Comparison of ENCODE assay signal across 8 mouse cellular contexts in genomic region chr10:24777916-24778642, GRCm38 (mm10).
DNase-seq lines count a peak whose midpoint lies in the region; ATAC-seq lines count a peak whose summit lies in the region.

No protein-coding gene starts in this region.

- WGBS in kidney, embryonic 16.5 days: 32% methylated on average over 14 of the region's 14 CpGs
- WGBS in stomach, embryonic 16.5 days: 69% methylated on average over 14 of the region's 14 CpGs

- intact Hi-C loops in left cerebral cortex, postnatal 4 days (cut with DNase I): no loop called here
- intact Hi-C loops in left cerebral cortex, postnatal 36 days (cut with DNase I): no loop called here
- intact Hi-C loops in gastrocnemius, postnatal 36 days (cut with DNase I): no loop called here

- DNase-seq in left cerebral cortex, postnatal 4 days: peak; percentile 46
- no peak for DNase-seq in left cerebral cortex, postnatal 36 days (ENCODE audit: low spot score in 2 of 2)
- peak; percentile 16 to 46 for DNase-seq in gastrocnemius, postnatal 36 days
- no peak for DNase-seq in adrenal gland, postnatal 4 days (ENCODE audit: low spot score in 2 of 2)
- DNase-seq in thymus, postnatal 14 days: no peak

- no peak overlapping the region for H3K9ac ChIP-seq in kidney, embryonic 16.5 days (replicated peaks; ENCODE audit: low read length)
- no peak overlapping the region for H3K9ac ChIP-seq in stomach, embryonic 16.5 days (ENCODE audit: low read length)

- peak overlapping the region; percentile 45 for H3K4me2 ChIP-seq in kidney, embryonic 16.5 days (replicated peaks; ENCODE audit: low read depth, low read length)
- no peak overlapping the region for H3K4me2 ChIP-seq in stomach, embryonic 16.5 days (ENCODE audit: low read depth, low read length)

- H3K27me3 ChIP-seq in kidney, embryonic 16.5 days (ENCODE audit: insufficient read depth, low read length): no peaks in the 10 kb centered on the region
- no peaks in the 10 kb centered on the region for H3K27me3 ChIP-seq in stomach, embryonic 16.5 days (ENCODE audit: control insufficient read depth, insufficient read depth, low read length)

- H3K27ac ChIP-seq in kidney, embryonic 16.5 days (ENCODE audit: low read length): peak overlapping the region; percentile 75
- H3K27ac ChIP-seq in stomach, embryonic 16.5 days (ENCODE audit: low read length): peak overlapping the region; percentile 25; the same call in 1 of the 2 replicates

- ATAC-seq in kidney, embryonic 16.5 days (ENCODE audit: low FRiP score, low TSS enrichment): peak; percentile 57; the same call in 1 of the 2 replicates
- ATAC-seq in stomach, embryonic 16.5 days (ENCODE audit: insufficient read depth, low FRiP score): no peak
- no peak for ATAC-seq in granulocyte monocyte progenitor cell, adult 5-6 weeks (replicated peaks; ENCODE audit: poor library complexity, severe bottlenecking)

- no peaks in the 10 kb centered on the region for H3K36me3 ChIP-seq in kidney, embryonic 16.5 days (ENCODE audit: insufficient read depth, low read length)
- H3K36me3 ChIP-seq in stomach, embryonic 16.5 days (ENCODE audit: control insufficient read depth, insufficient read depth, low read length): no peaks in the 10 kb centered on the region

- H3K4me3 ChIP-seq in kidney, embryonic 16.5 days (ENCODE audit: low read length): peak overlapping the region; percentile 17
- H3K4me3 ChIP-seq in stomach, embryonic 16.5 days (replicated peaks; ENCODE audit: low read length): no peak overlapping the region

- H3K4me1 ChIP-seq in kidney, embryonic 16.5 days (ENCODE audit: insufficient read depth, low read length): peaks cover 18% of the 10 kb centered on the region
- peaks cover 6% of the 10 kb centered on the region for H3K4me1 ChIP-seq in stomach, embryonic 16.5 days (ENCODE audit: control insufficient read depth, insufficient read depth, low read length)

- no peaks in the 10 kb centered on the region for H3K9me3 ChIP-seq in kidney, embryonic 16.5 days (ENCODE audit: low read length)
- no peaks in the 10 kb centered on the region for H3K9me3 ChIP-seq in stomach, embryonic 16.5 days (replicated peaks; ENCODE audit: control insufficient read depth, low read length)

Comparison
In these comparisons a context has a peak if more than half of its experiments do, and no peak if none do; other contexts are left out.
1. DNase-seq: peak in left cerebral cortex, postnatal 4 days (single experiment) and gastrocnemius, postnatal 36 days (2 of 2); none in left cerebral cortex, postnatal 36 days (0 of 2), adrenal gland, postnatal 4 days (0 of 2) and thymus, postnatal 14 days (single experiment).